Comparison of ENCODE assay signal across 12 mouse cellular contexts in genomic region chr2:4490845-4491244, GRCm38 (mm10).
DNase-seq lines count a peak whose midpoint lies in the region; ATAC-seq and TF ChIP-seq lines count a peak whose summit lies in the region.
"Had no signal": no experiment of that assay in that cellular context is flagged by ENCODE, and none has a peak within 500 bp of the region (broad histone marks: within the 10 kb centered on the region; RNA-seq: fewer than 3 reads in every experiment).

No protein-coding gene starts in this region.

- 21% methylated on average over 5 of the region's 5 CpGs for WGBS in hindbrain, postnatal 0 days

- TF ChIP-seq CTCF in hindbrain, postnatal 0 days (IDR thresholded peaks at IDR 0.05; ENCODE audit: low read depth): no peak

- H3K4me1 ChIP-seq in hindbrain, postnatal 0 days (ENCODE audit: insufficient read depth, low read length): peaks cover 17% of the 10 kb centered on the region

- ATAC-seq in hindbrain, postnatal 0 days: peak; percentile 66
- ATAC-seq: intestine, embryonic 16.5 days had no signal

- no peaks in the 10 kb centered on the region; the same call in 1 of the 2 replicates for H3K36me3 ChIP-seq in hindbrain, postnatal 0 days (ENCODE audit: insufficient read depth, low read length)

- peak overlapping the region; percentile 29; the same call in 1 of the 2 replicates for H3K27ac ChIP-seq in hindbrain, postnatal 0 days

- peak; percentile 52 for DNase-seq in adrenal gland, adult 2 months
- DNase-seq in adrenal gland, adult 8-10 months: no peak
- peak; percentile 34 for DNase-seq in kidney, adult 11 months
- no peak for DNase-seq in kidney, postnatal 4 days
- DNase-seq in adipocyte (ENCODE audit: low spot score): peak; percentile 41
- peak; percentile 70 for DNase-seq in hindbrain, postnatal 0 days (ENCODE audit: low spot score)
- no peak for DNase-seq in gastrocnemius, adult 8-10 months (ENCODE audit: low spot score in 2 of 2)
- no peak for DNase-seq in layer of hippocampus, postnatal 10 days (ENCODE audit: low spot score in 2 of 2)
- DNase-seq: cerebellum, adult 9-11 months; retina, postnatal 1 day; thymus, postnatal 4 days had no signal

- H3K4me3 ChIP-seq in hindbrain, postnatal 0 days (ENCODE audit: low read length): no peak overlapping the region

- no peaks in the 10 kb centered on the region for H3K9me3 ChIP-seq in hindbrain, postnatal 0 days (ENCODE audit: low read length)

- H3K27me3 ChIP-seq in hindbrain, postnatal 0 days (ENCODE audit: insufficient read depth, low read length): no peaks in the 10 kb centered on the region

- no peak overlapping the region for H3K4me2 ChIP-seq in hindbrain, postnatal 0 days (ENCODE audit: low read depth, low read length)

- no peak overlapping the region for H3K9ac ChIP-seq in hindbrain, postnatal 0 days (replicated peaks; ENCODE audit: low read length)

Comparison
In these comparisons a context has a peak if more than half of its experiments do, and no peak if none do; other contexts are left out.
1. DNase-seq: peak in adrenal gland, adult 2 months (single experiment), kidney, adult 11 months (single experiment), adipocyte (single experiment) and hindbrain, postnatal 0 days (single experiment); none in adrenal gland, adult 8-10 months (single experiment), kidney, postnatal 4 days (0 of 2), gastrocnemius, adult 8-10 months (0 of 2) and layer of hippocampus, postnatal 10 days (0 of 2).